Mouse (Mus musculus) effector memory CD4-positive, alpha-beta T cell, adult 7 months (primary cell): ENCODE data around the gene Ppp2r1a. TPM values are rescaled to one million over a fixed set of nuclear protein-coding genes. Genes with fewer than 3 reads are reported as not detected.

Source experiments
- polyA plus RNA-seq: library from polyadenylated mRNA; unstranded; fragments of 100-300 nt; shearing (Covaris generic); gene quantifications from one replicate; pipeline ENCODE4 v1.2.1, GENCODE M21; 2017

Ppp2r1a gene
- polyA plus RNA-seq, result 311 TPM

GRCm38 (mm10) chr17:20944985-20945891 is at the start of gene Ppp2r1a:
Gene Ppp2r1a (plus strand): TSS chr17:20945311.

GRCm38 (mm10) chr17:20904991-20905390 is 40.1 kb upstream of the Ppp2r1a start, which contains the start of gene Vmn1r231:
Gene Vmn1r231 (minus strand): TSS chr17:20905091.

GRCm38 (mm10) chr17:20919614-20920013 is 25.5 kb upstream of the Ppp2r1a start, which contains the start of gene Vmn1r232:
Gene Vmn1r232 (minus strand): TSS chr17:20919714.

GRCm38 (mm10) chr17:20996364-20996763 is 51.3 kb downstream of the Ppp2r1a start, which contains the start of gene Vmn1r233:
Gene Vmn1r233 (minus strand): TSS chr17:20996464.

GRCm38 (mm10) chr17:21008382-21009331 is 63.5 kb downstream of the Ppp2r1a start, which contains the start of gene Zfp160:
Gene Zfp160 (plus strand): TSS chr17:21008903.

Other genes starting within 250 kb of the Ppp2r1a start
- gene Vmn1r227, start 215.5 kb upstream of the Ppp2r1a start, polyA plus RNA-seq, result 0.07 TPM
- not detected for gene Vmn1r228, start 159.2 kb upstream of the Ppp2r1a start, polyA plus RNA-seq
- gene Vmn1r229, start 133.8 kb upstream of the Ppp2r1a start, polyA plus RNA-seq, result 0.05 TPM
- not detected for gene Vmn1r230, start 104.9 kb upstream of the Ppp2r1a start, polyA plus RNA-seq
- gene Vmn1r231, start 40.2 kb upstream of the Ppp2r1a start, polyA plus RNA-seq, result not detected
- not detected for gene Vmn1r232, start 25.6 kb upstream of the Ppp2r1a start, polyA plus RNA-seq
- gene Vmn1r233, start 51.2 kb downstream of the Ppp2r1a start, polyA plus RNA-seq, result 0.50 TPM
- 5.3 TPM for gene Zfp160, start 63.6 kb downstream of the Ppp2r1a start, polyA plus RNA-seq